Mouse (Mus musculus): Measurements from ENCODE around the gene Trappc11.

DNA sequence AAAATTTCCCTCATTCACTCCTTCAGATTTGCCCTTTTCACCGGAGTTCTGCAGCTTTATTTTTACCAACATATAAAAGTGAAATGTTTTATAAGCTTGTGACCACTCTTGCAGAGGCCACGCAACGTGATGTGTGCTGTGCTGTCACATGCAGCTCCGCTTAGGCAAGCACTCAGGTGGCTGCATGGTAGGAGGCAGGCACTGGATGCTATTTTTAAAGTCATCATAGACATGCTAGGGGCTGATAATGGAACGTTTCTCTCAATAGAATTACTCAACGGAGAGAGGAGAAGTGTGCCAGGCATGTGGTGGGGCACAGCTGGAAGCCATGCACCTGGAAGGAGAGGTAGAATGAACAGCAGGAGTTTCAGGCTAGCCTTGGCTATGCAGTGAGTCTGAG lies 37.8 kb downstream of the Trappc11 start:
- TF ChIP-seq POLR2A (IDR thresholded peaks at IDR 0.05; ENCODE audit: insufficient read depth, low read length) (no peak), CTCF (IDR thresholded peaks at IDR 0.05; ENCODE audit: low read depth, low read length) (no peak), EP300 (IDR thresholded peaks at IDR 0.05; ENCODE audit: insufficient read depth, low read depth, low read length) (no peak)
